Mouse (Mus musculus) MEL (cell line): ENCODE measurements around the gene Coro1a. TPM values are rescaled to one million over a fixed set of nuclear protein-coding genes. Genes with fewer than 3 reads are reported as not detected.
A peak's percentile ranks its signal among the peaks of the same experiment; 100 is the strongest.
"Not testable (repeated sequence)": the region's sequence is repeated elsewhere in the genome, so short reads cannot be mapped to it uniquely, and the experiment has no call there.

ENCODE experiments used
- DNase-seq: peaks from one replicate; pipeline ENCODE4 v3.0.0; 2011; ENCODE audit warnings: low read depth, low spot score
- H3K27ac ChIP-seq: 2 replicates; pipeline ENCODE4 v1.5.1; 2012; ENCODE audit warnings: low read depth, mild to moderate bottlenecking, control low read depth, low read length, moderate library complexity; ENCODE audit not compliant: control insufficient read depth
- H3K27me3 ChIP-seq, 2 experiments: fragments of 150-350 bp in 1 of 2; sonication (generic) in 1 of 2; 2 replicates each; pipeline ENCODE4 v1.6.1; 2012; ENCODE audit warnings: low read length in 2 of 2, mild to moderate bottlenecking in 2 of 2, improper control_type of control experiment in 1 of 2, moderate library complexity in 1 of 2; ENCODE audit not compliant: insufficient read depth in 2 of 2, control insufficient read depth in 1 of 2
- H3K36me3 ChIP-seq, 2 experiments: 2 replicates each; pipeline ENCODE4 v1.6.1; 2012 to 2014; ENCODE audit warnings: low read length in 2 of 2, improper control_type of control experiment in 1 of 2, inconsistent platforms in 1 of 2, mild to moderate bottlenecking in 1 of 2; ENCODE audit not compliant: insufficient read depth in 2 of 2, control insufficient read depth in 1 of 2
- H3K4me1 ChIP-seq, 2 experiments: fragments of 150-350 bp in 1 of 2; sonication (generic) in 1 of 2; 2 replicates each; pipeline ENCODE4 v1.6.1; 2012; ENCODE audit warnings: low read length in 2 of 2, improper control_type of control experiment in 1 of 2, mild to moderate bottlenecking in 1 of 2; ENCODE audit not compliant: insufficient read depth in 2 of 2, control insufficient read depth in 1 of 2
- H3K4me3 ChIP-seq, 2 experiments: fragments of 150-350 bp in 1 of 2; sonication (generic) in 1 of 2; 2 replicates each; pipeline ENCODE4 v1.5.1; 2012; ENCODE audit warnings: low read depth in 2 of 2, low read length in 2 of 2, mild to moderate bottlenecking in 2 of 2, moderate library complexity in 2 of 2, control low read depth in 1 of 2, improper control_type of control experiment in 1 of 2; ENCODE audit not compliant: control insufficient read depth in 1 of 2, insufficient read depth in 1 of 2
- H3K79me2 ChIP-seq: 2 replicates; pipeline ENCODE4 v1.6.1; 2012; ENCODE audit warnings: mild to moderate bottlenecking, low read length, moderate library complexity; ENCODE audit not compliant: control insufficient read depth, poor library complexity, insufficient read depth
- H3K9ac ChIP-seq: 2 replicates; pipeline ENCODE4 v1.6.1; 2012; ENCODE audit warnings: low read depth, mild to moderate bottlenecking, control low read depth, low read length, moderate library complexity; ENCODE audit not compliant: control insufficient read depth, poor library complexity, severe bottlenecking
- H3K9me3 ChIP-seq: fragments of 150-350 bp; sonication (generic); replicated peaks from 2 replicates; pipeline ENCODE4 v1.6.1; 2012; ENCODE audit warnings: mild to moderate bottlenecking, low read length, improper control_type of control experiment, moderate library complexity; ENCODE audit not compliant: insufficient read depth
- CHD1 ChIP-seq: IDR thresholded peaks from 2 replicates; pipeline ENCODE4 v1.6.1; 2012; ENCODE audit warnings: low read depth, mild to moderate bottlenecking, inconsistent platforms, low read length, improper control_type of control experiment
- CTCF ChIP-seq, 3 experiments: IDR thresholded peaks in 2 of 3; conservative IDR thresholded peaks in 1 of 3; 2 replicates each; pipeline ENCODE4 v1.5.1; 2011 to 2012; ENCODE audit warnings: low read length in 3 of 3, low read depth in 2 of 3, mild to moderate bottlenecking in 2 of 3, improper control_type of control experiment in 1 of 3, inconsistent platforms in 1 of 3, mixed read lengths in 1 of 3, moderate library complexity in 1 of 3; ENCODE audit not compliant: control insufficient read depth in 1 of 3, insufficient read depth in 1 of 3, poor library complexity in 1 of 3, severe bottlenecking in 1 of 3
- HCFC1 ChIP-seq: IDR thresholded peaks from 2 replicates; pipeline ENCODE4 v1.6.1; 2012; ENCODE audit warnings: low read depth, mild to moderate bottlenecking, inconsistent platforms, low read length, improper control_type of control experiment, moderate library complexity
- MAFK ChIP-seq: IDR thresholded peaks from 2 replicates; pipeline ENCODE4 v1.6.1; 2011; ENCODE audit warnings: low read depth, mild to moderate bottlenecking, low read length, improper control_type of control experiment, borderline replicate concordance
- MXI1 ChIP-seq: IDR thresholded peaks from 2 replicates; pipeline ENCODE4 v1.6.1; 2011; ENCODE audit warnings: mild to moderate bottlenecking, low read depth, low read length, improper control_type of control experiment
- MYB ChIP-seq: IDR thresholded peaks from 2 replicates; pipeline ENCODE4 v1.6.1; 2011; ENCODE audit warnings: mild to moderate bottlenecking, low read depth, low read length, improper control_type of control experiment
- MYC ChIP-seq: IDR thresholded peaks from 2 replicates; pipeline ENCODE4 v1.6.1; 2011; ENCODE audit warnings: low read depth, mild to moderate bottlenecking, low read length, improper control_type of control experiment, moderate library complexity
- NRF1 ChIP-seq: IDR thresholded peaks from 2 replicates; pipeline ENCODE4 v1.6.1; 2014; ENCODE audit warnings: low read depth, mild to moderate bottlenecking, inconsistent platforms, low read length, improper control_type of control experiment, moderate library complexity; ENCODE audit not compliant: poor library complexity, insufficient read depth, severe bottlenecking
- POLR2AphosphoS5 ChIP-seq: IDR thresholded peaks from 2 replicates; pipeline ENCODE4 v1.6.1; 2012; ENCODE audit warnings: low read depth, borderline replicate concordance, mild to moderate bottlenecking, inconsistent platforms, low read length, moderate library complexity, mixed read lengths
- RAD21 ChIP-seq: IDR thresholded peaks from 2 replicates; pipeline ENCODE4 v1.6.1; 2011; ENCODE audit warnings: mild to moderate bottlenecking, low read depth, low read length, improper control_type of control experiment
- RCOR1 ChIP-seq: IDR thresholded peaks from 2 replicates; pipeline ENCODE4 v1.6.1; 2012; ENCODE audit warnings: low read depth, mild to moderate bottlenecking, inconsistent platforms, low read length, improper control_type of control experiment
- SIN3A ChIP-seq: IDR thresholded peaks from 2 replicates; pipeline ENCODE4 v1.6.1; 2012; ENCODE audit warnings: low read length, improper control_type of control experiment, inconsistent platforms
- TAL1 ChIP-seq: IDR thresholded peaks from 2 replicates; pipeline ENCODE4 v1.6.1; 2012; ENCODE audit warnings: mild to moderate bottlenecking, inconsistent platforms, low read length, moderate library complexity, mixed read lengths
- TCF12 ChIP-seq: IDR thresholded peaks from 2 replicates; pipeline ENCODE4 v1.6.1; 2014; ENCODE audit warnings: low read depth, mild to moderate bottlenecking, inconsistent platforms, low read length, improper control_type of control experiment, moderate library complexity
- USF1 ChIP-seq: IDR thresholded peaks from 2 replicates; pipeline ENCODE4 v1.6.1; 2014; ENCODE audit warnings: low read depth, mild to moderate bottlenecking, inconsistent platforms, low read length, improper control_type of control experiment, moderate library complexity
- ZC3H11A ChIP-seq: IDR thresholded peaks from 2 replicates; pipeline ENCODE4 v1.6.1; 2012; ENCODE audit warnings: low read depth, mild to moderate bottlenecking, inconsistent platforms, low read length, improper control_type of control experiment
- ZNF384 ChIP-seq: IDR thresholded peaks from 2 replicates; pipeline ENCODE4 v1.6.1; 2012; ENCODE audit warnings: low read depth, mild to moderate bottlenecking, inconsistent platforms, low read length, improper control_type of control experiment
- polyA plus RNA-seq, 2 experiments: library from polyadenylated mRNA; stranded (reverse) in 1 of 2; unstranded in 1 of 2; fragments of >175 nt in 1 of 2; fragments of >200 nt in 1 of 2; gene quantifications; 2 replicates each; pipeline versions ENCODE4 v1.2.1 to v1.2.4; 2012; ENCODE audit warnings: low replicate concordance in 2 of 2, low read depth in 1 of 2; ENCODE audit not compliant: insufficient read length in 2 of 2, insufficient read depth in 1 of 2, missing spikeins in 1 of 2
- total RNA-seq: library from RNA; depleted of rRNA; stranded (reverse); fragments of 300-350 nt; gene quantifications from 2 replicates; pipeline ENCODE4 v1.2.3, GENCODE M21; 2012

Coro1a gene
- total and polyA plus RNA-seq, 3 experiments = 195 to 204 TPM; not detected in 1

- Histone ChIP-seq H3K36me3 (no peaks in the 10 kb centered on the region), H3K27ac (no peak overlapping the region), H3K27me3 (no peaks in the 10 kb centered on the region; a peak in 3 of 4 replicates), H3K9me3 (no peaks in the 10 kb centered on the region), H3K9ac (no peak overlapping the region), H3K4me3 (no peak overlapping the region), H3K79me2 (no peaks in the 10 kb centered on the region), H3K4me1 (no peaks in the 10 kb centered on the region)
- TF ChIP-seq MYB (no peak), NRF1 (no peak), MAFK (no peak), CHD1 (no peak), CTCF (IDR thresholded peaks at IDR 0.05 in 2 of 3, conservative IDR thresholded peaks at IDR 0.05 in 1 of 3; ENCODE audit: control insufficient read depth in 1 of 3, insufficient read depth in 1 of 3, low read depth in 2 of 3, low read length in 3 of 3, poor library complexity in 1 of 3, severe bottlenecking in 1 of 3) (no peak), RAD21 (no peak), RCOR1 (no peak), TAL1 (no peak), ZC3H11A (no peak), HCFC1 (no peak), MYC (no peak)
- no peak for DNase-seq
Observed at GRCm38 (mm10) chr7:126736122-126736521, 28.5 kb upstream of the Coro1a start.

- not testable (repeated sequence) for H3K9ac ChIP-seq, H3K27me3 ChIP-seq, H3K4me1 ChIP-seq, H3K36me3 ChIP-seq, DNase-seq, H3K4me3 ChIP-seq, H3K9me3 ChIP-seq, H3K79me2 ChIP-seq, H3K27ac ChIP-seq
- TF ChIP-seq ZNF384 = peak; percentile 60; the same call in 1 of the 2 replicates
Observed at GRCm38 (mm10) chr7:126730256-126730789, 22.7 kb upstream of the Coro1a start.

- Histone ChIP-seq H3K4me1 (peaks cover 0 to 3% of the 10 kb centered on the region in 2 experiments; a peak in 1 of 4 replicates), H3K27ac (no peak overlapping the region), H3K9me3 (no peaks in the 10 kb centered on the region), H3K9ac (no peak overlapping the region), H3K4me3 (no peak overlapping the region), H3K36me3 (no peaks in the 10 kb centered on the region), H3K79me2 (no peaks in the 10 kb centered on the region), H3K27me3 (peaks cover 0 to 8% of the 10 kb centered on the region in 2 experiments; a peak in 1 of 4 replicates)
- no peak for DNase-seq
- no peak for TF ChIP-seq TCF12
- TF ChIP-seq HCFC1 = no peak
- TF ChIP-seq USF1 = no peak
- TF ChIP-seq MXI1 = no peak
- no peak for TF ChIP-seq MAFK
- TF ChIP-seq RAD21 = no peak
- no peak for TF ChIP-seq SIN3A
- no peak for TF ChIP-seq POLR2AphosphoS5
- TF ChIP-seq, all 39 proteins: peak for 0
Observed at GRCm38 (mm10) chr7:126725667-126726066, 18.1 kb upstream of the Coro1a start.
